Mouse (Mus musculus): ENCODE measurements around the gene Ppp1r12b.

DNA sequence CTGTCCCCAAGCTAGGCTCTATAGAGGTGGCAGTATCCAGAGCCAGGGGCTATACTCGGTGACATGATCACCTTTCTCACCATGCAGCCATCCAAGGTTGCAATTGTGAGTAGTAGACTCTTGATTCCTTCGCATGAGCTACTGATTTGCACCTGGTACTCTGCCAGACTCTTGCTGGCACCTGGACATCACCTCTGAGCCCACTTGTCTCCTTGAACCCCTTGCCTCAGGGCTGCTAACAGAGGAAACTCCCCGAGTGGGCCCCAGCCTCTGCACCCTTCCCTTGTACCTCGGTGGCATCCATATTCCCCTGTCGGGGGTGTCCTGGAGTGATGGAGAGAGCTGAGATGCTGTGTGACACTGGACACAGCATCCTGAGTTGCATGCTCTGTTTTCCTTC, 234.3 kb downstream of the Ppp1r12b start:
- TF ChIP-seq CTCF (IDR thresholded peaks at IDR 0.05; ENCODE audit: low read depth, low read length) = no peak
- no peak for TF ChIP-seq POLR2A (IDR thresholded peaks at IDR 0.05; ENCODE audit: extremely low read depth, insufficient read depth, low read length)

Data from liver, adult 2 months (tissue).